Mouse (Mus musculus) E14TG2a.4 (cell line): ENCODE results near the gene Fam120c.
A peak's percentile ranks its signal among the peaks of the same experiment; 100 is the strongest.

ENCODE experiments used
- H3K27me3 ChIP-seq: 2 replicates; pipeline ENCODE4 v1.6.1; 2014; ENCODE audit warnings: low read length, control low read depth; ENCODE audit not compliant: insufficient read depth
- H3K36me3 ChIP-seq: 2 replicates; pipeline ENCODE4 v1.6.1; 2014; ENCODE audit warnings: low read length, control low read depth; ENCODE audit not compliant: insufficient read depth
- H3K4me1 ChIP-seq: replicated peaks from 2 replicates; pipeline ENCODE4 v1.6.1; 2014; ENCODE audit warnings: low read depth, low read length, control low read depth
- H3K4me3 ChIP-seq: replicated peaks from 2 replicates; pipeline ENCODE4 v1.5.1; 2014; ENCODE audit warnings: mild to moderate bottlenecking, low read length
- H3K9me3 ChIP-seq: 2 replicates; pipeline ENCODE4 v1.6.1; 2014; ENCODE audit warnings: low read length, control low read depth
- CTCF ChIP-seq: conservative IDR thresholded peaks from 2 replicates; pipeline ENCODE4 v1.5.1; 2014; ENCODE audit warnings: low read length
- NANOG ChIP-seq: IDR thresholded peaks from 2 replicates; pipeline ENCODE4 v1.6.1; 2014; ENCODE audit warnings: borderline replicate concordance, low read length, mixed read lengths
- POU5F1 ChIP-seq: IDR thresholded peaks from 2 replicates; pipeline ENCODE4 v1.6.1; 2014; ENCODE audit warnings: low read length, borderline replicate concordance

Gene Fam120c

GRCm38 (mm10) chrX:151343761-151344500, at the start of gene Fam120c:
Gene Fam120c, plus strand, starts transcription at chrX:151344175.
- Histone ChIP-seq H3K4me1 (peaks cover 17% of the 10 kb centered on the region; the same call in 1 of the 2 replicates), H3K9me3 (no peaks in the 10 kb centered on the region), H3K4me3 (peak within 1 kb of the TSS; percentile 88), H3K27me3 (no peaks in the 10 kb centered on the region), H3K36me3 (peaks cover 16% of the 10 kb centered on the region)
- TF ChIP-seq CTCF (no peak), POU5F1 (no peak), NANOG (no peak)

GRCm38 (mm10) chrX:151298329-151298728, 45.6 kb upstream of the Fam120c start:
- no peak overlapping the region for H3K4me3 ChIP-seq
- no peaks in the 10 kb centered on the region for H3K4me1 ChIP-seq
- 0 out of 2 replicates have a peak, but pooled peaks cover 5% of the 10 kb centered on the region for H3K36me3 ChIP-seq
- H3K9me3 ChIP-seq: no peaks in the 10 kb centered on the region
- no peaks in the 10 kb centered on the region for H3K27me3 ChIP-seq
- TF ChIP-seq NANOG: no peak
- TF ChIP-seq POU5F1: no peak
- TF ChIP-seq CTCF: no peak

- Histone ChIP-seq H3K9me3 (no peaks in the 10 kb centered on the region), H3K36me3 (no peaks in the 10 kb centered on the region), H3K4me1 (peaks cover 6% of the 10 kb centered on the region; the same call in 1 of the 2 replicates), H3K27me3 (no peaks in the 10 kb centered on the region), H3K4me3 (no peak overlapping the region)
- TF ChIP-seq NANOG: no peak
- peak; percentile 45 for TF ChIP-seq CTCF
- no peak for TF ChIP-seq POU5F1
Observed at GRCm38 (mm10) chrX:151313732-151314131, 30.2 kb upstream of the Fam120c start.

- Histone ChIP-seq H3K27me3 (no peaks in the 10 kb centered on the region), H3K9me3 (no peaks in the 10 kb centered on the region), H3K4me3 (no peak overlapping the region), H3K36me3 (no peaks in the 10 kb centered on the region), H3K4me1 (no peaks in the 10 kb centered on the region)
- TF ChIP-seq NANOG: no peak
- TF ChIP-seq POU5F1: no peak
Observed at GRCm38 (mm10) chrX:151333615-151334014, 10.4 kb upstream of the Fam120c start.

GRCm38 (mm10) chrX:151337804-151338203, 6.2 kb upstream of the Fam120c start:
- TF ChIP-seq POU5F1 (no peak), CTCF (no peak), NANOG (no peak)
- Histone ChIP-seq H3K36me3 (no peaks in the 10 kb centered on the region), H3K9me3 (no peaks in the 10 kb centered on the region), H3K27me3 (no peaks in the 10 kb centered on the region), H3K4me1 (no peaks in the 10 kb centered on the region), H3K4me3 (no peak overlapping the region)

- H3K4me3 ChIP-seq: peak overlapping the region; percentile 88
Observed at GRCm38 (mm10) chrX:151344501-151344984, 568 bp downstream of the Fam120c start.

GRCm38 (mm10) chrX:151345333-151346125, 1.6 kb downstream of the Fam120c start:
- H3K4me3 ChIP-seq: peak overlapping the region; percentile 88
- TF ChIP-seq CTCF (no peak), NANOG (peak; percentile 46), POU5F1 (no peak)
- H3K36me3 ChIP-seq: peaks cover 29% of the 10 kb centered on the region
- H3K27me3 ChIP-seq: no peaks in the 10 kb centered on the region
- peaks cover 17% of the 10 kb centered on the region; the same call in 1 of the 2 replicates for H3K4me1 ChIP-seq
- H3K9me3 ChIP-seq: no peaks in the 10 kb centered on the region

More at GRCm38 (mm10) chrX:151344501-151344984, 568 bp downstream of the Fam120c start:
- Histone ChIP-seq H3K27me3 (no peaks in the 10 kb centered on the region), H3K4me1 (peaks cover 17% of the 10 kb centered on the region; the same call in 1 of the 2 replicates), H3K9me3 (no peaks in the 10 kb centered on the region), H3K36me3 (peaks cover 22% of the 10 kb centered on the region)
- TF ChIP-seq CTCF: no peak
- TF ChIP-seq POU5F1: no peak
- TF ChIP-seq NANOG: no peak

- no peak for TF ChIP-seq CTCF
- TF ChIP-seq POU5F1: no peak
- TF ChIP-seq NANOG: no peak
- H3K4me1 ChIP-seq: peaks cover 17% of the 10 kb centered on the region; the same call in 1 of the 2 replicates
- no peaks in the 10 kb centered on the region for H3K27me3 ChIP-seq
- no peaks in the 10 kb centered on the region for H3K9me3 ChIP-seq
- no peak overlapping the region for H3K4me3 ChIP-seq
- peaks cover 34% of the 10 kb centered on the region for H3K36me3 ChIP-seq
Observed at GRCm38 (mm10) chrX:151347278-151347677, 3.3 kb downstream of the Fam120c start.
